Mouse (Mus musculus): Measurements from ENCODE around the gene 1700001P01Rik. TPM values are rescaled to one million over a fixed set of nuclear protein-coding genes. Genes with fewer than 3 reads are reported as not detected.

Gene 1700001P01Rik
- polyA plus RNA-seq (2012; rRNA removed) = 0.71 TPM in 1 of 2 replicates, not detected in the other

GRCm38 (mm10) chr11:97775808-97776496 is at the start of gene 1700001P01Rik:
TSS of gene 1700001P01Rik (minus strand) at chr11:97775918.

GRCm38 (mm10) chr11:97798782-97799145 is 23.0 kb upstream of the 1700001P01Rik start, which contains the start of gene Lasp1:
TSS of gene Lasp1 (plus strand) at chr11:97799000.

GRCm38 (mm10) chr11:97781832-97782563 is 6.3 kb upstream of the 1700001P01Rik start, which contains the start of gene Rpl23:
TSS of gene Rpl23 (minus strand) at chr11:97782437.

GRCm38 (mm10) chr11:97766154-97766881 is 9.4 kb downstream of the 1700001P01Rik start, which contains the start of gene Cwc25:
TSS of gene Cwc25 (minus strand) at chr11:97766556.

GRCm38 (mm10) chr11:97744063-97744717 is 31.5 kb downstream of the 1700001P01Rik start, which contains the start of gene Pip4k2b:
TSS of gene Pip4k2b (minus strand) at chr11:97744704.

Other genes with a start within 250 kb of the 1700001P01Rik start
- gene Srcin1, start 199.7 kb downstream of the 1700001P01Rik start, polyA plus RNA-seq (2012; rRNA removed) = 10.1 and 13.6 TPM in 2 replicates
- 3.7 and 7.0 TPM in 2 replicates for gene Epop, start 146.2 kb downstream of the 1700001P01Rik start, polyA plus RNA-seq (2012; rRNA removed)
- 74.9 and 84.5 TPM in 2 replicates for gene Mllt6, start 112.5 kb downstream of the 1700001P01Rik start, polyA plus RNA-seq (2012; rRNA removed)
- 27.7 and 41.6 TPM in 2 replicates for gene Cisd3, start 90.1 kb downstream of the 1700001P01Rik start, polyA plus RNA-seq (2012; rRNA removed)
- 89.5 and 142 TPM in 2 replicates for gene Pcgf2, start 75.4 kb downstream of the 1700001P01Rik start, polyA plus RNA-seq (2012; rRNA removed)
- 324 and 437 TPM in 2 replicates for gene Psmb3, start 72.5 kb downstream of the 1700001P01Rik start, polyA plus RNA-seq (2012; rRNA removed)
- gene Pip4k2b, start 31.2 kb downstream of the 1700001P01Rik start, polyA plus RNA-seq (2012; rRNA removed) = 17.3 and 18.1 TPM in 2 replicates
- gene Cwc25, start 9.4 kb downstream of the 1700001P01Rik start, polyA plus RNA-seq (2012; rRNA removed) = 6.5 and 7.4 TPM in 2 replicates
- 41.3 and 61.6 TPM in 2 replicates for gene Rpl23, start 6.5 kb upstream of the 1700001P01Rik start, polyA plus RNA-seq (2012; rRNA removed)
- gene Lasp1, start 23.1 kb upstream of the 1700001P01Rik start, polyA plus RNA-seq (2012; rRNA removed) = 108 and 111 TPM in 2 replicates
- gene B230217C12Rik, start 64.9 kb upstream of the 1700001P01Rik start, polyA plus RNA-seq (2012; rRNA removed) = 5.7 and 5.9 TPM in 2 replicates
- 0.19 and 0.24 TPM in 2 replicates for gene Fbxo47, start 108.2 kb upstream of the 1700001P01Rik start, polyA plus RNA-seq (2012; rRNA removed)
- gene Plxdc1, start 210.5 kb upstream of the 1700001P01Rik start, polyA plus RNA-seq (2012; rRNA removed) = 10.5 and 11.8 TPM in 2 replicates
- gene Arl5c, start 220.3 kb upstream of the 1700001P01Rik start, polyA plus RNA-seq (2012; rRNA removed) = 3.0 and 3.4 TPM in 2 replicates
- gene Cacnb1, start 247.1 kb upstream of the 1700001P01Rik start, polyA plus RNA-seq (2012; rRNA removed) = 28.2 and 29.6 TPM in 2 replicates

All from ovary, adult 2 months (tissue).